Comparison of ENCODE assay signal across 16 mouse cellular contexts in genomic region chr1:132565766-132566165, GRCm38 (mm10). TPM values are rescaled to one million over a fixed set of nuclear protein-coding genes. Genes with fewer than 3 reads are reported as not detected.
DNase-seq lines count a peak whose midpoint lies in the region; ATAC-seq and TF ChIP-seq lines count a peak whose summit lies in the region.
"Had no signal": no experiment of that assay in that cellular context is flagged by ENCODE, and none has a peak within 500 bp of the region (broad histone marks: within the 10 kb centered on the region; RNA-seq: fewer than 3 reads in every experiment).

No protein-coding gene starts in this region.

- no peak overlapping the region for H3K9ac ChIP-seq in forebrain, embryonic 11.5 days (ENCODE audit: low read length)
- H3K9ac ChIP-seq in hindbrain, embryonic 15.5 days = no peak overlapping the region
- H3K9ac ChIP-seq in MEL (ENCODE audit: control insufficient read depth, low read depth, low read length, poor library complexity, severe bottlenecking) = no peak overlapping the region
- H3K9ac ChIP-seq in hindbrain, postnatal 0 days (replicated peaks; ENCODE audit: low read length) = no peak overlapping the region
- H3K9ac ChIP-seq: heart, embryonic 13.5 days; liver, embryonic 15.5 days; midbrain, embryonic 12.5 days had no signal

- H3K79me2 ChIP-seq in MEL (ENCODE audit: control insufficient read depth, insufficient read depth, low read length, poor library complexity) = no peaks in the 10 kb centered on the region

- 0 out of 2 replicates have a peak overlapping the region, but pooled peaks have one; percentile 15 for H3K27ac ChIP-seq in forebrain, embryonic 10.5 days
- no peak overlapping the region for H3K27ac ChIP-seq in forebrain, embryonic 11.5 days (ENCODE audit: low read depth, low read length)
- H3K27ac ChIP-seq in hindbrain, embryonic 15.5 days (replicated peaks) = 0 out of 2 replicates have a peak overlapping the region, but pooled peaks have one; percentile 10
- no peak overlapping the region; the same call in 1 of the 2 replicates for H3K27ac ChIP-seq in hindbrain, embryonic 10.5 days
- H3K27ac ChIP-seq in MEL (ENCODE audit: control insufficient read depth, low read depth, low read length) = no peak overlapping the region
- H3K27ac ChIP-seq in hindbrain, postnatal 0 days = peak overlapping the region; percentile 41; the same call in 1 of the 2 replicates
- H3K27ac ChIP-seq: heart, embryonic 13.5 days; liver, embryonic 15.5 days; midbrain, embryonic 12.5 days had no signal

- no peaks in the 10 kb centered on the region for H3K9me3 ChIP-seq in forebrain, embryonic 10.5 days
- no peaks in the 10 kb centered on the region for H3K9me3 ChIP-seq in forebrain, embryonic 11.5 days (ENCODE audit: control insufficient read depth, low read length)
- H3K9me3 ChIP-seq in hindbrain, embryonic 15.5 days = no peaks in the 10 kb centered on the region
- no peaks in the 10 kb centered on the region for H3K9me3 ChIP-seq in hindbrain, embryonic 10.5 days
- no peaks in the 10 kb centered on the region for H3K9me3 ChIP-seq in MEL (replicated peaks; ENCODE audit: insufficient read depth, low read length)
- no peaks in the 10 kb centered on the region for H3K9me3 ChIP-seq in hindbrain, postnatal 0 days (ENCODE audit: low read length)
- H3K9me3 ChIP-seq: heart, embryonic 13.5 days; liver, embryonic 15.5 days; midbrain, embryonic 12.5 days had no signal

- 84% methylated on average over 7 of the region's 7 CpGs for WGBS in forebrain, embryonic 10.5 days
- 80% methylated on average over 7 of the region's 7 CpGs for WGBS in forebrain, embryonic 11.5 days
- 62% methylated on average over 7 of the region's 7 CpGs for WGBS in hindbrain, embryonic 15.5 days
- 82% methylated on average over 7 of the region's 7 CpGs for WGBS in hindbrain, embryonic 10.5 days
- 66% methylated on average over 7 of the region's 7 CpGs for WGBS in hindbrain, postnatal 0 days

- no peak for TF ChIP-seq EP300 in MEL (IDR thresholded peaks at IDR 0.05; ENCODE audit: low read depth in 1 of 2, low read length in 2 of 2)

- H3K36me3 ChIP-seq in forebrain, embryonic 10.5 days (replicated peaks) = no peaks in the 10 kb centered on the region
- H3K36me3 ChIP-seq in forebrain, embryonic 11.5 days (ENCODE audit: control insufficient read depth, insufficient read depth, low read length) = no peaks in the 10 kb centered on the region
- H3K36me3 ChIP-seq in hindbrain, embryonic 15.5 days = no peaks in the 10 kb centered on the region
- H3K36me3 ChIP-seq in hindbrain, embryonic 10.5 days = no peaks in the 10 kb centered on the region
- no peaks in the 10 kb centered on the region; a peak in 1 of 4 replicates for H3K36me3 ChIP-seq in MEL (ENCODE audit: control insufficient read depth in 1 of 2, insufficient read depth in 2 of 2, low read length in 2 of 2)
- no peaks in the 10 kb centered on the region for H3K36me3 ChIP-seq in hindbrain, postnatal 0 days (ENCODE audit: insufficient read depth, low read length)
- H3K36me3 ChIP-seq: heart, embryonic 13.5 days; liver, embryonic 15.5 days; midbrain, embryonic 12.5 days had no signal

- peaks cover 2% of the 10 kb centered on the region; the same call in 1 of the 2 replicates for H3K27me3 ChIP-seq in forebrain, embryonic 10.5 days (ENCODE audit: poor library complexity, severe bottlenecking)
- H3K27me3 ChIP-seq in forebrain, embryonic 11.5 days (ENCODE audit: control insufficient read depth, insufficient read depth, low read length) = no peaks in the 10 kb centered on the region
- no peaks in the 10 kb centered on the region for H3K27me3 ChIP-seq in hindbrain, embryonic 15.5 days
- peaks cover 7% of the 10 kb centered on the region; the same call in 1 of the 2 replicates for H3K27me3 ChIP-seq in hindbrain, embryonic 10.5 days (ENCODE audit: insufficient read depth, poor library complexity, severe bottlenecking)
- H3K27me3 ChIP-seq in MEL (ENCODE audit: control insufficient read depth in 1 of 2, insufficient read depth in 2 of 2, low read length in 2 of 2) = peaks cover 2 to 5% of the 10 kb centered on the region in 2 experiments
- H3K27me3 ChIP-seq in hindbrain, postnatal 0 days (ENCODE audit: insufficient read depth, low read length) = no peaks in the 10 kb centered on the region
- H3K27me3 ChIP-seq: midbrain, embryonic 12.5 days had no signal

- no peak for ATAC-seq in forebrain, embryonic 11.5 days (replicated peaks; ENCODE audit: low FRiP score)
- ATAC-seq in hindbrain, embryonic 15.5 days (ENCODE audit: low FRiP score, low read depth) = no peak
- no peak for ATAC-seq in hindbrain, postnatal 0 days
- no peak for ATAC-seq in megakaryocyte-erythroid progenitor cell, adult 5-6 weeks (replicated peaks; ENCODE audit: low FRiP score, low TSS enrichment, poor library complexity, severe bottlenecking)

- TF ChIP-seq POLR2A in MEL (IDR thresholded peaks at IDR 0.05; ENCODE audit: control insufficient read depth in 1 of 2, insufficient read depth in 1 of 2, low read depth in 1 of 2, low read length in 2 of 2, poor library complexity in 1 of 2) = no peak

- TF ChIP-seq RAD21 in MEL (IDR thresholded peaks at IDR 0.05; ENCODE audit: low read depth, low read length) = no peak

- H3K4me3 ChIP-seq in forebrain, embryonic 10.5 days = no peak overlapping the region
- H3K4me3 ChIP-seq in forebrain, embryonic 11.5 days (ENCODE audit: low read depth, low read length) = no peak overlapping the region
- H3K4me3 ChIP-seq in hindbrain, embryonic 15.5 days = no peak overlapping the region
- no peak overlapping the region for H3K4me3 ChIP-seq in hindbrain, embryonic 10.5 days
- H3K4me3 ChIP-seq in MEL (ENCODE audit: control insufficient read depth in 1 of 2, insufficient read depth in 1 of 2, low read depth in 2 of 2, low read length in 2 of 2) = no peak overlapping the region
- H3K4me3 ChIP-seq in hindbrain, postnatal 0 days (ENCODE audit: low read length) = no peak overlapping the region
- H3K4me3 ChIP-seq: heart, embryonic 13.5 days; liver, embryonic 15.5 days; midbrain, embryonic 12.5 days had no signal

- DNase-seq in forebrain, embryonic 10.5 days (ENCODE audit: extremely low spot score, low spot score) = no peak
- no peak for DNase-seq in forebrain, embryonic 11.5 days (ENCODE audit: low spot score)
- no peak for DNase-seq in hindbrain, embryonic 10.5 days (ENCODE audit: low spot score)
- peak; percentile 41 for DNase-seq in MEL (ENCODE audit: low read depth, low spot score)
- no peak for DNase-seq in hindbrain, postnatal 0 days (ENCODE audit: low spot score)
- DNase-seq: cerebellum, adult 2 months; kidney, adult 18-20 months; kidney, postnatal 14 days; lung, postnatal 36 days had no signal

- H3K4me2 ChIP-seq in forebrain, embryonic 11.5 days (ENCODE audit: low read depth, low read length, severe bottlenecking) = no peak overlapping the region
- no peak overlapping the region for H3K4me2 ChIP-seq in hindbrain, embryonic 15.5 days
- H3K4me2 ChIP-seq in hindbrain, postnatal 0 days (ENCODE audit: low read depth, low read length) = no peak overlapping the region
- H3K4me2 ChIP-seq: heart, embryonic 13.5 days; liver, embryonic 15.5 days; midbrain, embryonic 12.5 days had no signal

- TF ChIP-seq CTCF in MEL (IDR thresholded peaks at IDR 0.05 in 2 of 3, conservative IDR thresholded peaks at IDR 0.05 in 1 of 3; ENCODE audit: control insufficient read depth in 1 of 3, insufficient read depth in 1 of 3, low read depth in 2 of 3, low read length in 3 of 3, poor library complexity in 1 of 3, severe bottlenecking in 1 of 3) = no peak
- TF ChIP-seq CTCF in hindbrain, postnatal 0 days (IDR thresholded peaks at IDR 0.05; ENCODE audit: low read depth) = no peak

- H3K4me1 ChIP-seq in forebrain, embryonic 10.5 days = peaks cover 18% of the 10 kb centered on the region
- H3K4me1 ChIP-seq in forebrain, embryonic 11.5 days (replicated peaks; ENCODE audit: control insufficient read depth, insufficient read depth, low read length) = peaks cover 6% of the 10 kb centered on the region; the same call in 1 of the 2 replicates
- peaks cover 35% of the 10 kb centered on the region for H3K4me1 ChIP-seq in hindbrain, embryonic 15.5 days (replicated peaks)
- peaks cover 69% of the 10 kb centered on the region for H3K4me1 ChIP-seq in hindbrain, embryonic 10.5 days (replicated peaks)
- peaks cover 0 to 13% of the 10 kb centered on the region in 2 experiments; a peak in 2 of 4 replicates for H3K4me1 ChIP-seq in MEL (ENCODE audit: control insufficient read depth in 1 of 2, insufficient read depth in 2 of 2, low read length in 2 of 2)
- peaks cover 25% of the 10 kb centered on the region for H3K4me1 ChIP-seq in hindbrain, postnatal 0 days (ENCODE audit: insufficient read depth, low read length)
- H3K4me1 ChIP-seq: liver, embryonic 15.5 days had no signal

RNA-seq across cellular contexts. Expression of gene Cntn2, which starts 22.7 kb away (rescaled TPM):
- polyA plus RNA-seq in forebrain, embryonic 10.5 days (2016; fragmentation: Nextera tagmentation; extraction: Ambion mirVana) = 2.8 and 5.5 TPM in 2 replicates
- polyA plus RNA-seq in forebrain, embryonic 11.5 days (2014; fragmentation: Nextera tagmentation; extraction: Ambion mirVana) = 15.3 and 16.9 TPM in 2 replicates
- 28.2 and 47.0 TPM in 2 replicates for polyA plus RNA-seq in hindbrain, embryonic 15.5 days (2015; fragmentation: Nextera tagmentation; extraction: Ambion mirVana)
- 41.2 and 87.6 TPM in 2 replicates for polyA plus RNA-seq in hindbrain, embryonic 10.5 days (2016; fragmentation: Nextera tagmentation; extraction: Ambion mirVana)
- total RNA-seq in MEL (2012; rRNA removed) = not detected in 2 replicates
- not detected for polyA plus RNA-seq in MEL (2012; ENCODE audit: insufficient read depth in 1 of 2, insufficient read length in 2 of 2, low read depth in 1 of 2, low replicate concordance in 2 of 2, missing spikeins in 1 of 2)
- total RNA-seq in hindbrain, postnatal 0 days (2014; rRNA removed) = 67.6 and 84.0 TPM in 2 replicates
- polyA plus RNA-seq in hindbrain, postnatal 0 days (2015; fragmentation: Nextera tagmentation; extraction: Ambion mirVana) = 17.7 and 19.2 TPM in 2 replicates
- not detected in 2 replicates for total RNA-seq in megakaryocyte-erythroid progenitor cell, adult 5-6 weeks (2014; fragmentation: Nextera tagmentation)
- total RNA-seq in megakaryocyte-erythroid progenitor cell, adult 5-6 weeks (2017) = not detected in 2 replicates
- total RNA-seq: adrenal gland, adult 18-20 months; hematopoietic stem cell, adult 5-6 weeks had no signal

RNA-seq across cellular contexts. Expression of gene Tmem81, which starts 59.7 kb away (rescaled TPM):
- polyA plus RNA-seq in forebrain, embryonic 10.5 days (2016; fragmentation: Nextera tagmentation; extraction: Ambion mirVana) = 1.4 and 1.5 TPM in 2 replicates
- 1.1 and 1.3 TPM in 2 replicates for polyA plus RNA-seq in forebrain, embryonic 11.5 days (2014; fragmentation: Nextera tagmentation; extraction: Ambion mirVana)
- 0.85 and 1.1 TPM in 2 replicates for polyA plus RNA-seq in hindbrain, embryonic 15.5 days (2015; fragmentation: Nextera tagmentation; extraction: Ambion mirVana)
- 1.1 and 1.9 TPM in 2 replicates for polyA plus RNA-seq in hindbrain, embryonic 10.5 days (2016; fragmentation: Nextera tagmentation; extraction: Ambion mirVana)
- 2.6 and 2.9 TPM in 2 replicates for total RNA-seq in MEL (2012; rRNA removed)
- 1 to 10 TPM in 1 of 2 experiments, not detected in 1; 5.4 TPM for polyA plus RNA-seq in MEL (2012; ENCODE audit: insufficient read depth in 1 of 2, insufficient read length in 2 of 2, low read depth in 1 of 2, low replicate concordance in 2 of 2, missing spikeins in 1 of 2)
- total RNA-seq in hindbrain, postnatal 0 days (2014; rRNA removed) = 2.8 and 3.0 TPM in 2 replicates
- polyA plus RNA-seq in hindbrain, postnatal 0 days (2015; fragmentation: Nextera tagmentation; extraction: Ambion mirVana) = 0.74 and 0.78 TPM in 2 replicates
- 8.0 and 11.4 TPM in 2 replicates for total RNA-seq in megakaryocyte-erythroid progenitor cell, adult 5-6 weeks (2014; fragmentation: Nextera tagmentation)
- total RNA-seq in megakaryocyte-erythroid progenitor cell, adult 5-6 weeks (2017) = 2.3 and 7.4 TPM in 2 replicates

Comparison
In these comparisons a context has a peak if more than half of its experiments do, and no peak if none do; other contexts are left out.
1. H3K27ac ChIP-seq: peak in forebrain, embryonic 10.5 days (single experiment), hindbrain, embryonic 15.5 days (single experiment) and hindbrain, postnatal 0 days (single experiment); none in forebrain, embryonic 11.5 days (single experiment), hindbrain, embryonic 10.5 days (single experiment) and MEL (single experiment).